Mouse (Mus musculus): ENCODE results near the gene Nsg1.

DNA sequence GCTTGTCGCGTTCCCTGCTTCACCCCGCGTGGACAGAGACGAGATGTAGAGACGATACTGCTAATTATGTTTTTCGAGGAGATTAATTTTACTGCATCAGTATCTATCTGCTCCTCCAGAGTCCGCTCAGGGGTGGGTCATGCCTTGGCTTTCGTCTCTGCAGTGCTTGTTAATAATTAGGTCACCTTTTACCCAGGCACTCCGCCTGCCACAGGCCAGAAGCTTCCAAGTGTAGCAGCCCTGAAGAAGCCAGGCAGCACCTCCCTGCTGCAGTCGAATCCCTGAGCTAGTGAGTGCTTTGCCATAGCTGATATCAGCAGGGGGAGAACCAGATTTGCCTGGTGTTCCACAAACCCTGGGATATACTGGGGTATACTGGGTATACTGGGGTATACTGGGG is 8.8 kb upstream of the Nsg1 start:
- TF ChIP-seq CTCF (IDR thresholded peaks at IDR 0.05) (no peak), EP300 (IDR thresholded peaks at IDR 0.05) (no peak)
